Mouse (Mus musculus): ENCODE data around the gene Trpc4.

DNA sequence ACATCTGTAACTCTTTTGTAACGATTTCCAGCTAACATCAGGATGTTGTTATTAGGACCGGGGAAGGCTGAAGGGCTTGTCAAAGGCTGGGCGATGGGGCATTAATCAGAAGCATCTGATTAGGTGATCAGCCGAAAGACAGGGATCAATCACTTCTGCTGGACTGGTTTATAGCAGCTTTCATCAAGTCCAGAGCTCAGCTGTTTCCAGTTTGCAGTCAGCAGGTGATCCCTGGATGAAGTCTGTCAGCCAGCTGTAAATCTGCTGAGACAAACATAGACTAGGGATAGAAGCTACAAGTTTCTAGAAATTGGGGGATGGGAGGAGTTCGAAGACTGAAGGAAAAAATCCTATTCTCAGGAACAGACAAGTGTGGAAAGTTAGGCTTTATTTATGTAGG is 20.5 kb upstream of the Trpc4 start:
- no peak for TF ChIP-seq CTCF (IDR thresholded peaks at IDR 0.05; ENCODE audit: low read depth)
- TF ChIP-seq EP300 (optimal IDR thresholded peaks at IDR 0.05), result no peak
